Comparison of ENCODE assay signal across 28 mouse cellular contexts in genomic region chr1:188407176-188407575, GRCm38 (mm10).
A peak's percentile ranks its signal among the peaks of the same experiment; 100 is the strongest.
DNase-seq lines count a peak whose midpoint lies in the region; ATAC-seq and TF ChIP-seq lines count a peak whose summit lies in the region.
"Had no signal": no experiment of that assay in that cellular context is flagged by ENCODE, and none has a peak within 500 bp of the region (broad histone marks: within the 10 kb centered on the region; RNA-seq: fewer than 3 reads in every experiment).

No protein-coding gene starts in this region.

- 50% methylated on average over 4 of the region's 4 CpGs for whole genome bisulfite sequencing in liver, embryonic 12.5 days (ENCODE audit: insufficient replicate concordance)
- 41% methylated on average over 4 of the region's 4 CpGs for WGBS in liver, embryonic 15.5 days (ENCODE audit: insufficient replicate concordance)
- 80% methylated on average over 4 of the region's 4 CpGs for WGBS in lung, adult 2 months
- WGBS in forebrain, embryonic 13.5 days: 97% methylated on average over 4 of the region's 4 CpGs

- H3K4me3 ChIP-seq in liver, embryonic 12.5 days: no peak overlapping the region
- no peak overlapping the region for H3K4me3 ChIP-seq in liver, embryonic 15.5 days (replicated peaks)
- no peak overlapping the region for H3K4me3 ChIP-seq in lung, adult 2 months (replicated peaks; ENCODE audit: extremely low read depth, low read depth, low read length)
- no peak overlapping the region for H3K4me3 ChIP-seq in forebrain, embryonic 13.5 days
- H3K4me3 ChIP-seq: embryonic facial prominence, embryonic 10.5 days; embryonic facial prominence, embryonic 13.5 days; erythroblast, embryonic 14.5 days; forebrain, embryonic 12.5 days; gastrocnemius, adult 2 months; hindbrain, embryonic 12.5 days; hindbrain, embryonic 15.5 days had no signal

- ATAC-seq in liver, embryonic 12.5 days: peak; percentile 77
- ATAC-seq in liver, embryonic 15.5 days (ENCODE audit: insufficient read depth): peak; percentile 42; the same call in 1 of the 2 replicates
- ATAC-seq in forebrain, embryonic 13.5 days: no peak
- ATAC-seq: forebrain, embryonic 16.5 days; Patski had no signal

- TF ChIP-seq POLR2A in lung, adult 2 months (IDR thresholded peaks at IDR 0.05; ENCODE audit: borderline replicate concordance, extremely low read depth, low read depth, low read length): no peak

- DNase-seq in c-Kit-positive CD71-positive TER-119-negative erythroid progenitor cells, embryonic 14.5 days (ENCODE audit: low read depth): peak; percentile 16
- no peak for DNase-seq in gastrocnemius, adult 18-20 months (ENCODE audit: low spot score)
- DNase-seq in lung, adult 2 months: no peak
- DNase-seq: adrenal gland, postnatal 10 days; adrenal gland, postnatal 36 days; B cell, adult 2 months; cerebellum, adult 11 months; cerebellum, adult 2 months; cerebellum, adult 9-11 months; cerebellum, postnatal 25 days; embryo, embryonic 11 days; gastrocnemius, adult 2 months; gastrocnemius, postnatal 14 days; heart, adult 11 months had no signal

- H3K9me3 ChIP-seq in liver, embryonic 12.5 days (replicated peaks): no peaks in the 10 kb centered on the region
- no peaks in the 10 kb centered on the region for H3K9me3 ChIP-seq in liver, embryonic 15.5 days (replicated peaks)
- H3K9me3 ChIP-seq in forebrain, embryonic 13.5 days (replicated peaks): no peaks in the 10 kb centered on the region
- H3K9me3 ChIP-seq: embryonic facial prominence, embryonic 10.5 days; embryonic facial prominence, embryonic 13.5 days; forebrain, embryonic 12.5 days; hindbrain, embryonic 12.5 days; hindbrain, embryonic 15.5 days had no signal

- H3K4me1 ChIP-seq in liver, embryonic 12.5 days: peaks cover 14% of the 10 kb centered on the region
- H3K4me1 ChIP-seq in liver, embryonic 15.5 days (replicated peaks): 0 out of 2 replicates have a peak, but pooled peaks cover 6% of the 10 kb centered on the region
- H3K4me1 ChIP-seq in lung, adult 2 months (ENCODE audit: control insufficient read depth, insufficient read depth, low read length): no peaks in the 10 kb centered on the region
- H3K4me1 ChIP-seq in forebrain, embryonic 13.5 days: no peaks in the 10 kb centered on the region
- H3K4me1 ChIP-seq: embryonic facial prominence, embryonic 10.5 days; embryonic facial prominence, embryonic 13.5 days; forebrain, embryonic 12.5 days; hindbrain, embryonic 15.5 days had no signal

- H3K27ac ChIP-seq in liver, embryonic 12.5 days: no peak overlapping the region
- no peak overlapping the region for H3K27ac ChIP-seq in liver, embryonic 15.5 days (replicated peaks)
- H3K27ac ChIP-seq in forebrain, embryonic 13.5 days: no peak overlapping the region
- H3K27ac ChIP-seq: embryonic facial prominence, embryonic 10.5 days; embryonic facial prominence, embryonic 13.5 days; forebrain, embryonic 12.5 days; gastrocnemius, adult 2 months; hindbrain, embryonic 12.5 days; hindbrain, embryonic 15.5 days had no signal

- no peaks in the 10 kb centered on the region for H3K27me3 ChIP-seq in liver, embryonic 12.5 days (replicated peaks)
- H3K27me3 ChIP-seq in liver, embryonic 15.5 days: no peaks in the 10 kb centered on the region
- H3K27me3 ChIP-seq in forebrain, embryonic 13.5 days: no peaks in the 10 kb centered on the region
- H3K27me3 ChIP-seq: CH12.LX; embryonic facial prominence, embryonic 13.5 days; forebrain, embryonic 12.5 days; hindbrain, embryonic 12.5 days; hindbrain, embryonic 15.5 days had no signal

- TF ChIP-seq CTCF in lung, adult 2 months (IDR thresholded peaks at IDR 0.05; ENCODE audit: insufficient read depth, low read length): no peak

- no peak overlapping the region for H3K9ac ChIP-seq in liver, embryonic 12.5 days
- no peak overlapping the region for H3K9ac ChIP-seq in liver, embryonic 15.5 days
- H3K9ac ChIP-seq in forebrain, embryonic 13.5 days: no peak overlapping the region
- H3K9ac ChIP-seq: embryonic facial prominence, embryonic 13.5 days; forebrain, embryonic 12.5 days; hindbrain, embryonic 12.5 days; hindbrain, embryonic 15.5 days had no signal

- H3K4me2 ChIP-seq in liver, embryonic 12.5 days: no peak overlapping the region
- no peak overlapping the region for H3K4me2 ChIP-seq in liver, embryonic 15.5 days
- no peak overlapping the region for H3K4me2 ChIP-seq in forebrain, embryonic 13.5 days
- H3K4me2 ChIP-seq: embryonic facial prominence, embryonic 13.5 days; forebrain, embryonic 12.5 days; heart, embryonic 11.5 days; hindbrain, embryonic 12.5 days; hindbrain, embryonic 15.5 days had no signal

- no peaks in the 10 kb centered on the region for H3K36me3 ChIP-seq in liver, embryonic 12.5 days
- H3K36me3 ChIP-seq in liver, embryonic 15.5 days (replicated peaks): no peaks in the 10 kb centered on the region
- no peaks in the 10 kb centered on the region for H3K36me3 ChIP-seq in forebrain, embryonic 13.5 days (ENCODE audit: poor library complexity, severe bottlenecking)
- H3K36me3 ChIP-seq: embryonic facial prominence, embryonic 10.5 days; embryonic facial prominence, embryonic 13.5 days; forebrain, embryonic 12.5 days; G1E; hindbrain, embryonic 12.5 days; hindbrain, embryonic 15.5 days had no signal
